Mouse (Mus musculus): ENCODE results near the gene Dlg1. TPM values are rescaled to one million over a fixed set of nuclear protein-coding genes. Genes with fewer than 3 reads are reported as not detected.

The Dlg1 gene
- polyA plus RNA-seq, 1 experiment from 2014 or later = 27.5 TPM

Other genes with a start within 250 kb of the Dlg1 start
- gene Bdh1, start 241.2 kb upstream of the Dlg1 start, polyA plus RNA-seq (2016; fragmentation: Nextera tagmentation; extraction: Ambion mirVana) = 12.2 and 13.4 TPM in 2 replicates
- 0.06 and 0.13 TPM in 2 replicates for gene Meltf, start 215.4 kb downstream of the Dlg1 start, polyA plus RNA-seq (2016; fragmentation: Nextera tagmentation; extraction: Ambion mirVana)